Mouse (Mus musculus): ENCODE data around the gene Ushbp1. TPM values are rescaled to one million over a fixed set of nuclear protein-coding genes. Genes with fewer than 3 reads are reported as not detected.

Ushbp1 gene
- polyA plus RNA-seq, 1 experiment from 2014 or later = 6.1 TPM

DNA sequence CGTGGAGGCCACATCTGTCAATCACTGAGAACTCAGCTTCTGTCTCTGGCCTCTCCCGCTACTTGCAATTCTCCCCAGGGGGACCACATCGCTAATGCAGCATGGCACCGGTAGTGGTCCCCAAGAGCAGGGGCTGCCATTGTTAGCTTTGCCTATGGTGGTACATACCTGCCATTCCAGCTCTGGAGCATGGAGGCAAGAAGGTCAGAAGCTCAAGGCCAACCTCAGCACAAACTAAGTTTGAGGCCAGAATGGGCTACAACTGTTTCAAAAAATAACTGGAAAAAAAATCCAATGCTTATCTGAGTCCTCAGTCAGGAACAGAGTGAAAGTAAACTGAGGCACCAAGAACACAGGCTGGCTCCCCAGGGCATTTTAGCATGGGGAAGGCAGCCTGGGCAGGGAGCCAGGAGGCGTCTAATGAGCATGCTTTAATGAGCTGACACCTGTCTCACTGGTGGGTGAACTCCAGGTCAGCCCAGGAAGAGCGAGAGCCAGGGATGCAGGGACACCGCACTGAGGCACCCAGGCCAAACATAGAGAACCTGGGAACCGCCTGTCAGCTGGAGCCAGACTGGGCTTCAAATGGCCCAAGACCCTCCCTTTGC is 19.1 kb downstream of the Ushbp1 start:
- peak overlapping the region; percentile 64 for H3K4me2 ChIP-seq
- H3K9ac ChIP-seq = peak overlapping the region; percentile 71
- peaks cover 59% of the 10 kb centered on the region for H3K4me1 ChIP-seq (replicated peaks)
- H3K36me3 ChIP-seq = peaks cover 29% of the 10 kb centered on the region
- ATAC-seq (ENCODE audit: low read depth) = no peak
- no peaks in the 10 kb centered on the region for H3K9me3 ChIP-seq
- H3K4me3 ChIP-seq = peak overlapping the region; percentile 38
- peak overlapping the region; percentile 82 for H3K27ac ChIP-seq (replicated peaks)
- WGBS = 26% methylated on average over 8 of the region's 8 CpGs
- H3K27me3 ChIP-seq = no peaks in the 10 kb centered on the region

DNA sequence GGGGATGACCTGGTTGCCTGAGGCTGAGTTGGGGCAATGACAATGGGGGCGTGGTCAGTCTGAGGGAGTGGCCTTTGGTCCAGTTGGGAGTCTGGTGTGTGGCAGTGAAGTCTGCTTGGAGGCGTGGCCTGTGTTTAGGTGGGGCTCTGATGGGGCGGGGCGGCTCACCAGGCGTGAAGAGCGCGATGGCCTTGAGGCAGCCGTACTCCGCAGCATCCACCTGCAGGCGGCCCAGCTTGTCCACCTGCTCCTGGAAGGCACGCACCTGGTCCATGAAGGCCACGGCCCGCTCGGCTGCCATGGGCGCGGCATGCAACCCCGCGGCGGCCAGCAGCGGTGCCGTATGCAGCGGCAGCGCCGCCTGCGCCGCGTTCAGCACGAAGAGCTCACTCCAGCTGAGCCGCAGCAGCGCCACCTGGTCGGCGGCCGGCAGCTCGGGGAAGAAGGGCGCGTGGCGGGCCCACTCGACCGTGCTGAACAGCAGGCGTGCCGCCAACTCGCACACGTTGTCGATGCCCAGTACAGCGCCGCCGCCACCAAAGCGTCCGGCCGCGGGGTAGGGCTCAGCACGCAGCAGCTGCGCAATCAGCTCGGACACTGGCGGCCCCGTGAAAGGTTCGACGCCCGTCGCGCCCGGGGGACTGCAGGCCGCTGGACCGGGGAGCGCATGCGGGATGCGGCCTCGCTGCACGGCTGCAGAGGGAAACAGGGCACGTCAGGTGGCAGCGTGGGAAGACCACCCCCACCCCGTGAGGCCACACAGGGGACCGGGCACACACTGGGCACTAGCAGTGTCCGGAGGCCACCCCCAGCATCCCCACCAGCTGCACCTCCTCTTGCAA is 19.8 kb downstream of the Ushbp1 start:
- no peaks in the 10 kb centered on the region for H3K9me3 ChIP-seq
- peaks cover 53% of the 10 kb centered on the region for H3K4me1 ChIP-seq (replicated peaks)
- peaks cover 29% of the 10 kb centered on the region for H3K36me3 ChIP-seq
- 5% methylated on average over 74 of the region's 74 CpGs for WGBS
- peak overlapping the region; percentile 64 for H3K4me2 ChIP-seq
- peak; percentile 2; the same call in 1 of the 2 replicates for ATAC-seq (ENCODE audit: low read depth)
- peak overlapping the region; percentile 71 for H3K9ac ChIP-seq
- H3K4me3 ChIP-seq = peak overlapping the region; percentile 38
- H3K27ac ChIP-seq (replicated peaks) = peak overlapping the region; percentile 82
- no peaks in the 10 kb centered on the region for H3K27me3 ChIP-seq

- WGBS = 77% methylated on average over 17 of the region's 17 CpGs
- Histone ChIP-seq H3K27me3 (no peaks in the 10 kb centered on the region), H3K27ac (replicated peaks) (no peak overlapping the region), H3K9me3 (no peaks in the 10 kb centered on the region), H3K4me3 (no peak overlapping the region), H3K4me2 (no peak overlapping the region), H3K36me3 (peaks cover 32% of the 10 kb centered on the region), H3K4me1 (replicated peaks) (peaks cover 49% of the 10 kb centered on the region), H3K9ac (no peak overlapping the region)
- no peak for ATAC-seq (ENCODE audit: low read depth)
Measured at GRCm38 (mm10) chr8:71374616-71375206, 20.9 kb downstream of the Ushbp1 start.

GRCm38 (mm10) chr8:71373000-71373399 is 22.6 kb downstream of the Ushbp1 start:
- Histone ChIP-seq H3K36me3 (peaks cover 42% of the 10 kb centered on the region), H3K27ac (replicated peaks) (no peak overlapping the region), H3K9me3 (no peaks in the 10 kb centered on the region), H3K4me2 (no peak overlapping the region), H3K9ac (no peak overlapping the region), H3K4me3 (no peak overlapping the region), H3K4me1 (replicated peaks) (peaks cover 46% of the 10 kb centered on the region), H3K27me3 (no peaks in the 10 kb centered on the region)
- 91% methylated on average over 3 of the region's 3 CpGs for WGBS
- ATAC-seq (ENCODE audit: low read depth) = no peak

DNA sequence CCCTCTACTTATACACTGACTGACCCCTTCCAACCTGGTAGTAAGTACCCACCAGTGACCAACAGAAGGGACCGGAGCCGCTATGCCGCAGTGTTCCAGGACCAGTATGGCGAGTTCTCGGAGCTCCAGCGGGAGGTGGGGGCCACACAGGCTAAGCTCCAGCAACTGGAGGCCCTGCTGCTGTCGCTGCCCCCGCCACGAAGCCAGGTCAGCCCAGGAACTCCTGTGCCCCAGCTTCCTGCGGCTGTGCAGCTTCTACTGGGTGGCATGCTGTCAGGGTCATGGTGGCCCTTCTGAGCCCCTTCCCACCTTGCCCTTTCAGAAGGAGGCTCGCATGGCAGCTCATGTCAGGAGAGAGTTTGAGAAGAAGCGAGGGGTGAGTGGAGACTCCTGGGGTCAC is 23.2 kb downstream of the Ushbp1 start:
- Histone ChIP-seq H3K4me3 (no peak overlapping the region), H3K27me3 (no peaks in the 10 kb centered on the region), H3K4me1 (replicated peaks) (peaks cover 52% of the 10 kb centered on the region), H3K9ac (no peak overlapping the region), H3K27ac (replicated peaks) (no peak overlapping the region), H3K9me3 (no peaks in the 10 kb centered on the region), H3K4me2 (no peak overlapping the region), H3K36me3 (peaks cover 37% of the 10 kb centered on the region)
- WGBS = 83% methylated on average over 12 of the region's 12 CpGs
- no peak for ATAC-seq (ENCODE audit: low read depth)

GRCm38 (mm10) chr8:71371236-71371848 is 24.3 kb downstream of the Ushbp1 start, which contains the start of gene Ocel1:
Gene Ocel1, plus strand, starts transcription at chr8:71371298.
- no peaks in the 10 kb centered on the region for H3K9me3 ChIP-seq
- WGBS = 2% methylated on average over 68 of the region's 68 CpGs
- ATAC-seq (ENCODE audit: low read depth) = peak; percentile 80
- H3K27ac ChIP-seq (replicated peaks) = peak within 1 kb of the TSS; percentile 88
- H3K36me3 ChIP-seq = peaks cover 37% of the 10 kb centered on the region
- H3K4me2 ChIP-seq = peak within 1 kb of the TSS; percentile 55
- H3K4me3 ChIP-seq = peak within 1 kb of the TSS; percentile 72
- H3K27me3 ChIP-seq = no peaks in the 10 kb centered on the region
- H3K4me1 ChIP-seq (replicated peaks) = peaks cover 44% of the 10 kb centered on the region
- peak within 1 kb of the TSS; percentile 73 for H3K9ac ChIP-seq

- H3K4me2 ChIP-seq = peak overlapping the region; percentile 55
- WGBS = 15% methylated on average over 5 of the region's 5 CpGs
- H3K27ac ChIP-seq (replicated peaks) = peak overlapping the region; percentile 88
- peak overlapping the region; percentile 73 for H3K9ac ChIP-seq
- H3K36me3 ChIP-seq = peaks cover 37% of the 10 kb centered on the region
- no peaks in the 10 kb centered on the region for H3K27me3 ChIP-seq
- H3K4me3 ChIP-seq = peak overlapping the region; percentile 72
- peaks cover 44% of the 10 kb centered on the region for H3K4me1 ChIP-seq (replicated peaks)
- no peaks in the 10 kb centered on the region for H3K9me3 ChIP-seq
- no peak for ATAC-seq (ENCODE audit: low read depth)
Measured at GRCm38 (mm10) chr8:71370711-71371235, 24.8 kb downstream of the Ushbp1 start.

DNA sequence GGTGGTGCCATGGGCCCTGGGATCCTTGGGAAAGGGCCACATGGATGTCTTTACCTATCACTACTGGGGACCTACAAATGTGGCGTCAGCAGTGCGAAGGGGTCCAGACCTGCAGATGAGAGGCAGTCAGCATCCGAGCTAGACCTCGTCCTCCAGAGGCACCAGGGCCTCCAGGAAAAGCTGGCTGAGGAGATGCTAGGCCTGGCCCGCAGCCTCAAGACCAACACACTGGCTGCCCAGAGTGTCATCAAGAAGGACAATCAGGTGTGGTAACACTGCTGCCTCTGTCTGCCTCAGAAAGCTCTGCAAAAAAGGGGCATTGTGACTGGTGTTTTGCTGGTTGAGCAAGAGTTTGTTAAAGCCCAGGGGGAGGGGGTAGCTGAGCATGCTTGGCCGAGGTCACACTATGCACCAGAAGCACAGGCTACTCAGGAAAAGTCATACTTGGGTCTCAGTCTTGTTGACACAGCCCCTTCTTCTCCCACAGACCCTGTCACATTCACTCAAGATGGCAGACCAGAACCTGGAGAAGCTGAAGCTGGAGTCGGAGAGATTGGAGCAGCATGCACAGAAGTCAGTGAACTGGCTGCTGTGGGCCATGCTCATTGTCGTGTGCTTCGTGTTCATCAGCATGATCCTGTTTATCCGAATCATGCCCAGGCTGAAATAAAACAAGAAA is 26.4 kb downstream of the Ushbp1 start:
- Histone ChIP-seq H3K4me3 (no peak overlapping the region), H3K4me2 (no peak overlapping the region), H3K4me1 (replicated peaks) (peaks cover 38% of the 10 kb centered on the region), H3K9me3 (no peaks in the 10 kb centered on the region), H3K9ac (0 out of 2 replicates have a peak overlapping the region, but pooled peaks have one; percentile 2), H3K27ac (replicated peaks) (no peak overlapping the region), H3K36me3 (peaks cover 26% of the 10 kb centered on the region), H3K27me3 (no peaks in the 10 kb centered on the region)
- 96% methylated on average over 10 of the region's 10 CpGs for WGBS
- no peak for ATAC-seq (ENCODE audit: low read depth)

DNA sequence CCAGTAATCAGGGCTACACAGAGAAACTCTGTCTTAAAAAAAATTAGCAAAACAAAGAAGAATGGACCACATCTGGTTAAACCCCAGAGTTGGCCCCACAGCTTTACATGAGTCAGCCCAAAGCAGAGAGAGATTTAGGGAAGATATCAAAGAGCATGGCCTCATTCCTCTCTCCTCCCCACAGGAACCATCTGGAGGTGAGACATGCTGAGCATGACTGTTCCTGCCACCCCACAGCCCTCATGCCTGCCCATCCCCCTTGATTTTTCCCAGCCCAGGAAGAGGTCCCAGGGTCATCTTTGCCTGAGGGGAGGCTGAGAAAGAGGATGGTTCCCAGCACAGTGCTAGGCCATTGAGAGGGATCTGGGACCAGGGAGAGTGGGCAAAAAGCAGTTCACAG is 27.2 kb downstream of the Ushbp1 start:
- Histone ChIP-seq H3K4me3 (no peak overlapping the region), H3K27ac (replicated peaks) (no peak overlapping the region), H3K36me3 (peaks cover 18% of the 10 kb centered on the region), H3K9me3 (no peaks in the 10 kb centered on the region), H3K4me1 (replicated peaks) (peaks cover 38% of the 10 kb centered on the region), H3K4me2 (no peak overlapping the region), H3K9ac (0 out of 2 replicates have a peak overlapping the region, but pooled peaks have one; percentile 2), H3K27me3 (no peaks in the 10 kb centered on the region)
- no peak for ATAC-seq (ENCODE audit: low read depth)

- Histone ChIP-seq H3K4me1 (replicated peaks) (peaks cover 38% of the 10 kb centered on the region), H3K27me3 (no peaks in the 10 kb centered on the region), H3K4me2 (peak overlapping the region; percentile 74), H3K4me3 (peak overlapping the region; percentile 61), H3K9me3 (no peaks in the 10 kb centered on the region), H3K27ac (replicated peaks) (peak overlapping the region; percentile 94), H3K9ac (peak overlapping the region; percentile 77), H3K36me3 (peaks cover 14% of the 10 kb centered on the region)
- 59% methylated on average over 17 of the region's 17 CpGs for WGBS
- no peak for ATAC-seq (ENCODE audit: low read depth)
Measured at GRCm38 (mm10) chr8:71367529-71368176, 27.9 kb downstream of the Ushbp1 start.
